Mouse (Mus musculus) left cerebral cortex, adult 9 months (tissue): ENCODE measurements around the gene Tprgl.
A peak's percentile ranks its signal among the peaks of the same experiment; 100 is the strongest.

Experiments used
- DNase-seq, 2 experiments: peaks; one replicate each; pipeline ENCODE4 v3.0.0; 2022; ENCODE audit warnings: low spot score in 2 of 2

Gene Tprgl

DNA sequence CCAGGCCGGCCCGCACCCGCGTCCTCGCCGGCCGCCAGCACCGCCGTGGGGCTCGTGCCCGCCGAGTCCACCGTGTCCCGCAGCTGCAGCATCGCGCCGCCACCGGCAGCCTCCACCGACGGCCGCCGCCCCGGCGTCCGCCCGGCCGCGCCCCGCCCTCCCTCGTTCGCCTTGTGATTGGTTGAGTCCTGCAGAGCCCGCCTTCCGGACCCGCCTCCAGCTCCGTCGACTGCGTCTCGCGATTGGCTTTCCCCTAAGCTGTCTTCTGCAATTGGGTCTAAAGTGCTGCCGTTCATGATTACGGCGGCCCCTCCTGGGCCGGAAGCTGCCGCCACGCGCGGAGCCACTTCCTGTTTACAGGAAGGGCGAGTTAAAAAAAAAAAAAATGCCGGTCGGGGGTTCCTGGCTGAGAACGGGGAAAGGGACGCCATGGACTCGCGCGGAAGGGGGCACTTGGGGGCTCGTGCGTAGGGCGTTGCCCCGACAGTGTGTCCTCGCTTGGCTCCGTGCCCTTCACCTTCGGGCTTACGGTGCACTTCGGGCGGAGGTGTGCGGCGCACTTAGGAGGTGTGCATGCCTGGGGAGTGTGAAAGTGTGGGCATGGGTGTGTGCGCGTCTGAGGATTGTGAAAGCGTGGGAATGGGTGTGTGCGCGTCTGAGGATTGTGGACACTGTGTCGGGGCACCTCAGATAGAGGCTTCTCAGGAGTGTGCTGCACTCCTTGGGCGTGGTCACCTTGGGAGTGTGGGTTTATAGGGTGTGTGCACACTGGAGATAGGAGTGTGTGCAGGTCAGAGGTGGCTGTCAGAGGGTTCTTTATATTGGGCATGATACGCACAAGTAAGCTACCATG, at the start of gene Tprgl:
Gene Tprgl (minus strand): TSS at position 129 of the 853 bp plus-strand sequence.
- peak; percentile 92 to 97 for DNase-seq

- no peak for DNase-seq
Measured at GRCm38 (mm10) chr4:154209825-154210224, 49.4 kb upstream of the Tprgl start.

GRCm38 (mm10) chr4:154209054-154209453, 48.6 kb upstream of the Tprgl start:
- no peak for DNase-seq

- DNase-seq: peak in 1 of 2 experiments; percentile 56
Measured at GRCm38 (mm10) chr4:154207261-154207660, 46.8 kb upstream of the Tprgl start.

- DNase-seq: no peak
Measured at GRCm38 (mm10) chr4:154205392-154205791, 44.9 kb upstream of the Tprgl start.

- DNase-seq: no peak
Measured at GRCm38 (mm10) chr4:154204532-154204931, 44.1 kb upstream of the Tprgl start.

DNA sequence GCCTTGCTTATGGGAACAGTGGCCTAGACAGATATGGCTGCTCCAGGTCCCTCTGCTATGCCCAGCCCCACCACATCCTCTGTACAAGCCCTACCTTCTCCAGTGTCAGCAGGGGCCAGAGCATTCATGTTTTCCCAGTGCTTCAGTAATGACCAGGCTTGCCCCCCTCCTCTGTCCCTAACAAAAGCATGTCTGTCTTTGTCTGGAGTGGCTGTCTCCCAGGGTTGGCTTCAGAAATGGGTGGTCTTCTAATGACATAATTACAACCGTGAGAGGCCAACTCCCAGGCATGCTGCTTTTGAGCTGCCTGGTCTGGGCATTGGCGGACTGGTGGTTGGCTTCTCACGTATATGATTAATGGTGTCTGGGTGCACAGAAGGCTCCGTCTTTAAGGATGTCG, 41.0 kb upstream of the Tprgl start:
- DNase-seq: no peak

- no peak for DNase-seq
Measured at GRCm38 (mm10) chr4:154198377-154198961, 38.0 kb upstream of the Tprgl start.

GRCm38 (mm10) chr4:154197961-154198360, 37.5 kb upstream of the Tprgl start:
- no peak for DNase-seq

- DNase-seq: no peak
Measured at GRCm38 (mm10) chr4:154188948-154189347, 28.5 kb upstream of the Tprgl start.

DNA sequence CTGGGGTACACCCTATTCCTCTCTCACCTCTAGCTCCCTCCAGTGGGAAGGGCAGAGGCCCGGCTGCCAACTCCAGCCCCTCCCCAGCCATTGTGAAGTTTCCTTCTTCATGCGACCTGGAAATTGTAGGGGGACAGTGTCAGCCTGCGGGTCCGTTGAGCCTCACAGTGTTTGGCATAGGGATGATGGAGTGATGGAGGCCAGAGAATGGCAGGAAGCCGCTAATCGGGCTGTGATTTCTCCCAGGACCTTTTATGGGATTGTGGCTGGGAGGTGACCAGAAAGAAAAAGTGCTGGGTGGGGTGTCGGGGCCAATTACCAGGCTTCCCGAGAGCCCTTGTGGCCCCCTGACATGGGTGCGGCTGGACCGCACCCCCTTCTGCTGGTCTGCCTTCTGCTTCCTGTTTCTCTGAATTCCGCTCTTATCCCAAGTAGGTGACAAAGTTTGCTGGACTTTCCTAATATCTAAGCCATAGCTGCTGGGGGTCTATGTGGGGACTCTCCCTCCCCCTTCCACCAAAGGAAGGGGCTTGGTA, 25.6 kb upstream of the Tprgl start:
- DNase-seq: no peak

DNA sequence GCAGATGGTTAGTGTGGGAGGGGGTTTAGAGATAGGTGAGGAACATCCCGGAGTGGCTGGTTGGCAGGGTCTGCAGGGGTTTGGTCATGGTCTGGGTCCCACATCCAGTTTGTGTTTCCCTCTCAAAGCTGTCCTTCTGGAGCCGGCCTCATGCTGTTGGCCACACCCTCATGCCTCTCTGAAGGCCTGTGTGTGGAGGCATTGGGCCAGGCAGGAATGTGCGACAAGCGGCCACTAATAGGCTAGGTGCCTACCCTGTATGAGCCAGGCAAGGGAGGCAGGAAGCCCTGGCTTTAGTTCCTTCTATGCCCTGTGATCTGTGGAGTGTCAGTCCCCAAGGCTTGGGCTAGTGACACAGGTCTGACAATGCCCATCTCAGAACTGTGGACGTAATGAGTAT, 24.5 kb upstream of the Tprgl start:
- no peak for DNase-seq

- DNase-seq: no peak
Measured at GRCm38 (mm10) chr4:154183566-154183965, 23.1 kb upstream of the Tprgl start.

DNA sequence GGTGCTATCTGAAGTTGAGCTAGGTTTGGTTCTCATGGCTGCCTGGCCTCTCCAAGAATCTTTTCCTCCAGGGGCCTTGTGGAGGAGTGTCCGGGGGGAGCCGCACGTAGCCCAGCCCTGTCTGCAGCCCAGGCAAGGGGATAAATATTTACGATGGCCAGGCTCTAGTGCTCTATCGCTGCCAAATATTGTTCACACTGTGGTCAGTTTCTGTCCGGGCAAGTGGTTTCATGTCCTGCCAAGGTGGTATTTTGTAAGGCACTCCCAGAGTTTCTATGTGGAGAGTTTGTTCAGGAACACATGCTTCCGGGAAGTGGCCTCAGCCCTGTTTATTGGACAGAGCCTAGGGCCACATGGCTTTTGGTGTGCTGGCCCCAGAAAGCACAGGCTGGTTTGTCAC, 20.5 kb upstream of the Tprgl start:
- no peak for DNase-seq

DNA sequence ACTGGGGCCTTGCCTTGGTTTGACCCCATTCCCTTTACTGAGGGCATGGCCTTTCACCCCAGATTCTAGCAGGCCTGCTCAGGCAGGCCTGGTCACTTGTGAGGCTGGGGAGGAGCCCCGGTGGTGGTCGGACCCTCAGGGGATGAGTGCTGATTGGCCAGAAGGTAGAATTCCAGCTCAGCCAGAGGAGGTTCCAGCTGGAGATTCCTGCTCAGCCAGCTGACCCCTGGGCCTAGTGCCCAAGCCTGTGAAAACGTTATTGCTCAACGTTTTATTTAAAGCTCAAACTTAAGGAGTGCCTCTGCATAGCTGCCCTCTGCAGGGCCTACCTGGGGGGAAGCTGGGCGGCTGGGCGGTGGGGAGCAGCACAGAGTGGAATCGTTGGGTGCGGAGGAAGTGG, 16.8 kb upstream of the Tprgl start:
- DNase-seq: no peak

DNA sequence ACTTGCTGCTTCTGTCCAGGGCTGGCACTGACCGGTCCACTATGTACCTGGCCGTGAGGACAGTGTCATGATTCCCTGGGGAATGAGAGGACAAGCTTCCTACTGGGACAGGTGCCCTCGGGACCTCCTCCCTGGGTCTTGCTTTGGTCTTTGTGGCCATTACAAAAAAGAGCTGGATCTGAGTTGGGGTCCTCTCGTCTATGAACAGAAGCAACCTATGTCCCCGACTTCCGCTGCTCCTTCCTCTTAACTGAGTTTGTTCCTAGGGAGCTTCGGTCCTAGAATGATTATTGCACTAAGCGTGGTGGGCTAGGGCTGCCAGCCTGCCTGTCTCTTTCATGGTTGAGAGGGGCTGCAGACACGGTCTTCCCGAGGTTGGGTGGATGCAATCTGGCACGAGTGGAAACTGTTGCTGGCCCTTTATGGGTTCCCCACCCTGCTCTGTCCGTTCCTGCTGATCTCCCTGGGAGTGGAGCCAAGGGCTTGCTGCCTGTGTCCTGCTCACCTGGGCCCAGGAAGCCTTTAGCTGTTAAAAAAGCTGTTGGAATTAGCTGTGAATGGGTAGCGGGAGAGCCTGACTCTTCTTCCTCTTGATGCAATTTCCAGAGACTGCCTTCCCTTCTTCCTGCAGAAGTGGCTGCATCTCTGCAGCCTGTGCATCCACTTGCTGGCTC, 11.6 kb upstream of the Tprgl start:
- no peak for DNase-seq

- no peak for DNase-seq
Measured at GRCm38 (mm10) chr4:154171151-154171930, 10.9 kb upstream of the Tprgl start.

GRCm38 (mm10) chr4:154170506-154171150, 10.2 kb upstream of the Tprgl start, which contains the start of gene Megf6:
TSS of gene Megf6 (plus strand) at chr4:154170730.
- no peak for DNase-seq

DNA sequence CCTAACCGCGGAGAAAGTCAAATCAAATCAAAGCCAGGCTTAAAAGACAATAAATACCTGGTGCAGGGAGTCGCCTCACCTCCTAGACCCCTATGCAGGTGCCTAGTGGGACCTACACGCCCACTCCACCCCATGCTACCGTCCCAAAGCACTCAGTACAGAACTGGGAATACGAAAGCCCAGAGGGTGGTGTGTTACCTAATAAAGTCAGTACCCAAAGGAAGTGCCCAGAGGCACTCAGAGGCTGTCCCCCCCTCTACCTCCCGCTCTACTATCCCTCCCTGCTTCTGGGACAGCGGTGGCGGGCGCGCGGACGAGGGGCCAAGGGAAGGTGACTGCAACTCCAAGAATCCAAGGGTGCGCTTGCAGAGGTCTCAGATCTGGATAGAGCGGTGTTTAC, 9.6 kb upstream of the Tprgl start:
- no peak for DNase-seq

DNA sequence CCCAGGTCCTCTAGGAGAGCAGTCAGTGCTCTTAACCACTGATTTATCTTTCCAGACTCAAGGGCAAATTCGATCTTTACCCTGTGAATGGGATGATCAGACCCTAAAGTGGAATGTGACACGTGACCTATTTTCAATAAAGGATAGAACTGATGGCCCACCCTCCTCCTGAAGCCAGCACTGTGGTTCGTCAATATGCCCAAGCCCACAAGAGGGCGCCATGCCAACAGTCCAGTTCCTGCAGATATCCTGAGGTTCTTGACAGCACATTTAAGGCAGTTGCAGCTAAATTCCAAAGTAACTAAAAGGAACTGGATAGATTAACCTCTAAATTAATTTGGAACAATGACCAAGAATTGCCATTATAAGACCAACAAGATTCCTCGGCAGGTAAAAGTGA, 6.6 kb upstream of the Tprgl start:
- DNase-seq: peak in 1 of 2 experiments; percentile 49

- DNase-seq: peak in 1 of 2 experiments; percentile 70
Measured at GRCm38 (mm10) chr4:154163296-154163695, 2.8 kb upstream of the Tprgl start.
